Mouse (Mus musculus) MEL-GATA-1-ER (cell line): ENCODE measurements around the gene Ammecr1.

Experiments
- DNase-seq: peaks from one replicate; pipeline ENCODE4 v3.0.0-alpha.2; 2012; ENCODE audit warnings: low read depth; ENCODE audit errors: extremely low read depth

Ammecr1 gene

GRCm38 (mm10) chrX:142916719-142917118 lies 49.8 kb downstream of the Ammecr1 start:
- DNase-seq, result peak; percentile 25

DNA sequence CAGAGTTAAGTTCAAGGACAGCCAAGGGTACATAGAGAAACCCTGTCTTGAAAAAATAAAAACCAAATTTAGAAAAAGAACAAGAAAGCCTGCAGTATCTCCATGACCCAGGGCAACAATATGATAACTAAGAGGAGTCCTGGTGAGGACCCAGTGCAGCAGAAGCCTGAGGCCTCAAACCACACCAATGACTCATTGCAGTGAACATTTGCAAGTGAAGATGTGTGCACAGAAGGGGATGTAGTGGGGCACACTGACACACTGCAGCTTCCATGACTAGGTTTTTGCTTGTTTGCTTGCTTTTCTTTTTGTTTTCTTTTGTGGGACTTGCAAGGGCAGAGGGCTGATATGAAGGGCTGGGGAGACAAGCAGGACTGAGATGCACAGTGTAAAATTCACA lies 52.3 kb downstream of the Ammecr1 start:
- peak; percentile 32 for DNase-seq

DNA sequence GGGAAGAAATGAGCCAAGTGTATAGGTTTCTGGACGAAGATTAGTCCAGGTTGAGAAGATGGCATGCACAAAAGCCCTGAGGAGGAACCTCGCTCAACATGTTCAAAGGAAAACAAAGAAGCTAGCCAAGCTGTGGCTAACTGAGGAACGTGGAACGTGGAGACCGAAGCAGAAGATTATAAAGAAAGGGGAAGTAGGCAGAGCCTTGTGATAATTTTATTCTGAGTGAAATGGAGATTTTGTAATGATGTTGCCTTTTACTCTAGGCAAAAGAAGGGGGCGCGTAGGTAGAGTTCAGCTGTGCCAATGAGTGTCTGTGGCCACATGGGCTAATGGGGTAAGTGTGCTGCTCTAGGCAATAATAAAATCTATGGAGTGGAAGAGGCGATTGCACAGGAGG lies 62.7 kb downstream of the Ammecr1 start:
- peak; percentile 87 for DNase-seq

GRCm38 (mm10) chrX:142902599-142902998 lies 63.9 kb downstream of the Ammecr1 start:
- no peak for DNase-seq

GRCm38 (mm10) chrX:142901915-142902314 lies 64.6 kb downstream of the Ammecr1 start:
- no peak for DNase-seq

DNA sequence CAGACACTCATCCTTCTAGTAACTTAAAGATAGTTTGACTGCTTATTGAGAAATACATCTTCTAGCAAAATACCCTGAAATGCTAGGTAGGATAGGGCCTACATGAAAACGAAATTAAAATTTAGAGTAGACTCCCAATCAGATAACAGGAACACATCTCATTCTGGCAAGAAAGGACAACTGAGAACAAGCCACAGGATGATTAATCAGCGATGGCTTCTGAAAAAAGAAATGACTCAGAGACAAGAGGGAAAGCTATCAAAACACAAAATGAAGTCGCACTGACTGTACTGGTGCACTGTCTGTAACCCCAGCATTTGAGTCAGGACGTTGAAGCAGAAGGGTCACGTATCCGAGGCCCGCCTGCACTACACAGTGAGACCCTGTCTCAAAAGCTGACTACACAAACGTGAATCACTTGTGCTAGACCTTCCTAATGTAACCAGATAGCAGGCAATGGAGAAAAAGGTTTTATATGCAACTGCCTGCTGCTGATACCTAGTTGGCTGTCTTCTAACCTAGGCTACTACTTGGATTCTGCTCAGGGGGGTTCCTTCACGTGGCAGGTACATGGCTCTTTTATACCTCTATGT lies 68.1 kb downstream of the Ammecr1 start:
- no peak for DNase-seq

DNA sequence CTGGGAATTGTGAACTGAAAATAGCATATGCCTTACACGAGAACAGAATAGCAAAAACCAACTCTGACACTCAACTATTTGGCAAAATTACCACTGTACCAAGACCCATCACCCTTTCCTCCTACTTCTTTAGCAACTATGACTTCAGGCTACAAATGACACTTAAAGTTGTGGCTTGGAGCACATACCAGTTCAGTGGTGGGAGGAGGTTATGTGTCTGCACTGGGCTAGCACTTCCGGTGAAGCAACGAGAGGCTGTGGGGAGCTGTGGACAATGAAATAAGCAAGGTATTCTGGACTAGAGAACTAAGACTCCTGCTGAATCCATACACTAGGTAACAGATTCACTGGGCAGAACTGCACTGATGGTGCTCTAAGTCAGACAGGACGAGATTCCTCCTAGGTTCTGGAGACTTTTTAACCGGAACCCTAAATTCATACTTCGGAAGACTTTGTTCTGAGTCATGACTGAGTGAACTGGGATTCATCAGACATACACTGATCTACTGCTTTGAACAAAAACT lies 69.0 kb downstream of the Ammecr1 start:
- no peak for DNase-seq

- no peak for DNase-seq
These were observed 71.2 kb downstream of the Ammecr1 start for GRCm38 (mm10) chrX:142895316-142895715.

DNA sequence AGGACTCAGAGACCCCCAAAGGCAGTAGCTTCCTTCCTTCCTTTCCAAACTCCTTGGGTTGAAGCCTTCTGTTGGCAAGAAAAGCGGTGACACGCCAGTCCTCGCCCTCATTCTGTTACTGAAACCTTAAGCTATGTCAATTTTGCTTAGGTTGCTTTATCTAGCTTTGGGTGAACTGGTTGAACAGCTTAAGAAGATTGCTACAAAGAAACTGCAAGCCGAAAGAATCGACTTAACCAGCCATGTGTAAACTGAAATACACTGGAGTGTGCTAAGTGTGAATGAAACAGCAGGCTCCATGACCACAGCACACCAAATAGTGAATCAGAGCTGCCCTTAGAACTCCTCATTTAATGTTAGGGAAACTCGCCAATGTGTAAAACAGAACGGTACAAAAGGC lies 80.6 kb downstream of the Ammecr1 start:
- no peak for DNase-seq

GRCm38 (mm10) chrX:142883593-142883992 lies 82.9 kb downstream of the Ammecr1 start:
- DNase-seq, result no peak

DNA sequence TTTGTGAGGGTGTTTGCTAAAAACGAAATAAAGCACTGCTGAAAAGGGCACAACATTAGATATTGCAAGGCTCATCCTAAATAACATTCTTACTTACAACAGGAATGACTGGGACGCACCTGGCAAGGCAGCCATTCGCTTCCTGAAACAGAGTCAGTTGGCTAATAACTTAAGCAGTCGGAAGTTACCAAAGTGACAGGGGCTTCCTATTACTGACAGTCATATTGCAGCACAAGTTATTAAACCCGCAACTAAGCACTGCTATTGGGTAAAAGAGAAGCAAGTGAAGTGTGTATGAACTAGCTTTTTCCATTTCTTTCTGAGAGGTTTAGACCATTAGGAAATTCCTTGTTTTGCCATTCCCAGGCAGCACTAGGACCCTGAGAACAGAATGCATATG lies 84.3 kb downstream of the Ammecr1 start:
- no peak for DNase-seq

- DNase-seq, result no peak
These were observed 96.7 kb downstream of the Ammecr1 start for GRCm38 (mm10) chrX:142869844-142870243.

- DNase-seq, result no peak
These were observed 118.5 kb downstream of the Ammecr1 start for GRCm38 (mm10) chrX:142848032-142848431.

DNA sequence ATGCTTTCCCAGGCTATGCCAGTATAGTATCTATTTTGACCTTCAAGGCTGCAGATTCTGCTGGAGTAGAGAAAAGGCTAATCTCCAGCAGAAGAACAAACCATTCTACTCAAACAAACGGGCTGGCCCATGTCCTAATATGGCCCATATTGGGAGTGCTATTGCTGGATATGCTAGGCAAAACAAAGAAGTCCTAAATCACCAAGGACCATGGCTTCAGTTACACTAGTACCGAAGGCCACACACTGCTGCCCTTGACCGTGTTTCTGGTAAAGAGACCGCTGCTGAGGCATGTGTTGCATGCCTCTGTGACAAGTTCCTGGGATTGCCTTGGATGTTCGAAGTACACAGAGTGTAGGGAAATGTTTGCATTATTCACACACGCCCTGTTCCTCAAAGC lies 120.3 kb downstream of the Ammecr1 start:
- DNase-seq, result no peak

DNA sequence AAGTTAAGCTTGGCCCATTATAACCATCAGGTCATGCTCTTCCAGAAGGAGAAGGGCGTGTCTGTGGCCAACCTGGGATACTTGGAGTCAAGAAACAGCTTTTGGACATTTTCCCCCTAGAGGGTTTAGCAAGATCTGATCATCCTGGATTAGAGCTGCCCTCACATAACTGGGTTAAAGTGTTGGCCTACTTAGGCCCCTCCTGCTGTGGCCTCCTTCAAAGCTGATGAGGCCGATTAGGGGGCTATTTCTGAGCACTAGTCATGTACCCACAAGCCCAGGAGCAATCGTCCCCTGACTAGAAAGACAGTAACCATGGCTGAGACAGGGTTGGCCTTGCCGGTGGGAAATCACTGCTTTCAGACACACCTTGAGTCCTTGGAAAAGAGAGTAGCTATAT lies 124.6 kb downstream of the Ammecr1 start:
- no peak for DNase-seq

DNA sequence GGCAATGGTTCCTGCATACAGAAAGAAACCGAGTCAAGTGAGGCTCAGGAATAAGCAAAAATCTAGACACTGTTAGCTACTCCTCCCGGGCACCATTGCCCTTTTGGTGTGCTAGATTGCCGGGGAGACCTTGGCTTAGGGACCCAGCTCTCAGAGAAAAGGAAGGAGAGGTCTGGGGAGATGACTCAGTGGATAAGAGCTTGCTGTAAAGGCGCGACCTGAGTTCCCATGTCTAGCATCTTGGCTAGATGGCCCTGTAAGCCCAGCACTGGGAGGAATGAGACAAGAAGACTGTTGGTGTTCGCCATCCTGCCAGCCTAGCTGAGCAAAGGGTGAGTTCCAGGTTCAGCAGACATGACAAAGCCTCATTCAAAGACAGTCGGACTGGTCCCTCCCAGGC lies 127.1 kb downstream of the Ammecr1 start:
- no peak for DNase-seq

GRCm38 (mm10) chrX:142838841-142839240 lies 127.7 kb downstream of the Ammecr1 start:
- no peak for DNase-seq

GRCm38 (mm10) chrX:142837316-142837715 lies 129.2 kb downstream of the Ammecr1 start:
- DNase-seq, result no peak

DNA sequence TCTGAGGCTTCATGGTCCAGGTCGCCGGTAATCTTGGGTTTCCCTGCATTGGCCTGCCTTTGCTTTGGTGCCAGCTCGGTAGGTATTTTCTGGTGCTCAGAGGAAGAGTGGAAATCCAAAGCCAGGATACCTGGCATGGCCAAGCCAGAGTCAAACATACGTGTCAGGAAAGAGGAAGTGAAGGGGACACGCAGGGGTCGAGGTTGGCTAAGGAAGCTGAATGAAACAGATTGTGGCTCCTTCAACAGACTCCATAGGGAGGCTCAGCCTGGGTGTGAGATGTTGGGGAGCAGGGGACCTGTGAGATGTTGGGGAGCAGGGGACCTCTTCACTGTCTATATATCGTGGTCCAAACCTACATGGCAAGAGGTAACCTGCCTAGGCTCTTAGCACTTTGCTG lies 130.1 kb downstream of the Ammecr1 start:
- DNase-seq, result no peak

DNA sequence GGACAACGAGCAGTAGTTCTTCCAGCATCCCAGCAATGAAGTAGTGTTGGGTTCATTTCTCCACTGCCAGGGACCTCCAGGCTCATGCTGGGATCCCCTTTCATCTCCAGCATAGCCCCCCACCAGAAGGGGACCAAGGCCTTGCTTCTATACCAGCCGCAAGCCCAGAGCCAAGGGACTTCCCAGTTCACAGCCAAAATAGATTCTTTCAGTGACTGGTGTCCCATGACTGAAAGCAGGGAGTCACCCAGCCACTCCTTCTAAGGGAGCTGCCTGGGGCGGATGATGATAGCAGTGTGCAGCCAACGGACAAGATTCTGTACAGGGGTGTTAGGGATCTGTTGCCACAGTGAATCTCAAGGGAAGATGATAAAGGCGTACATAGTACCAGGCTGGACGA lies 131.7 kb downstream of the Ammecr1 start:
- no peak for DNase-seq

DNA sequence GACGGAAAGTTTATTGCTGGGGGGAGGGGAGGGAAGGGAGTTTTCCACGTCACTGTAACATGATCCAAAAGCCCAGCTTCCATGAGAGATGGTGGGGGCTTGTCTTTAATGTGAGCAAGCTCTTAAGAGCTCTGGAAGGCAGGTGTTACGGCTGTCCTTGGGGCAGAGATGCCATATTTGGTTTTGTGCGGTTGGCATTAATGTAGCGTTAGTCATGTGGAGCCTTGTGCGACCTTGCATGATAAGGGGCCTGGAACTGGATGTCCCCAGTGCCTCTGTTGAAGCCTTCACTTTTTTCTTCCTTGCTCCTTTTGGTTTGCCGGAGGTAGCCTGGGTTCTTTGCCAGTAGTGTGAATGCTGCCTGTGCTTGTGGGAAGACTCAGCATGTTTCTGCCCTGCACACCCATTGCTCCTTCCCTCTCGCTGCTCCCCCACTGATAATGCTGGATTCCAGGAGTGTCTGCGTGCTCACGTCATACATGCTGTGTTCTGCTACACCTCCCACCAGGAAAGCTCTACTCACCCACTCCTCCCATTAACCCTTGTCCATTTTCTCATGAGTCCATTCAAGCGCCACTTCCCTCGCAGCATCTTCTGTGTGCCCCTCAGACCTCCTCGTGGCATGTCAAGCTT lies 133.2 kb downstream of the Ammecr1 start:
- DNase-seq, result no peak

DNA sequence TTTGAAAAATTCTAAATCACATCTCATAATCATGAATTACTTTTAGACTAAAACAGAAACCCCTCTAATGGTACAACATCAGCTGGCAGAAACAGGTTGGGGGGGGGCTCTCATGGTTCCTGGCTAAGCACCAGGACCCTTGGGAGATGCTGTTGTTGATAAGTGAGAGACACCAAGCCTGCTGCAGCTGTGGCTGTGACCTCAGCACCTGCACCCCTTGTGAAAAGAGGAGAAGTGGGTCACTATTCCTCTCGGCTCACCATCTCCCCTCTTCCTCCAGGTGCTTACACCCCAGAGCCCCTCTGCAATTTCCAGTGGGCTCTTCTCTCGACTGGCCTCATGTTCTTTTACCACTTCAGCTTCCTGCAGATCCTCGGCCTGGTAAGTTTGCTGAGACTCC lies 134.3 kb downstream of the Ammecr1 start:
- DNase-seq, result no peak

DNA sequence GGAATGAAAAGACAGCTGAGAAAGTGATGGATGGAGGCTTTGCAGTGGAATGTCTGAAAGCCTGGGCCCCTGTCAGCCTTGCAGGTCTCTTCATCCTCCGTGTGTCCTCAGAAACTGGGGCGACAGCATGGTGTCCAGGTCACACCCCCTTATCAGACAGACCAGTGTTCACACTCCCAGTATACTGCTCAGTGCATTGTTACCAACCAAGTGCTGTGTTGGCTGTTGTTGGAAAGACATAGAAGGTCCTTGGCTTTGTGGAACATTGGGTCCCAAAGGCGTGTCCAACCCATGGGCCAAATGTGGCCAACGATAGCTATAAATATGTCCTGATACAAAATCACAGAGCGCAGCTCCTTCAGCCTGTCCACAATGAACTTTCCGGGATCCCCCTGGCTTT lies 136.0 kb downstream of the Ammecr1 start:
- DNase-seq, result no peak
